16 mouse cellular contexts compared by ENCODE assay signal in genomic region chr12:27335356-27336055, GRCm38 (mm10). TPM values are rescaled to one million over a fixed set of nuclear protein-coding genes. Genes with fewer than 3 reads are reported as not detected.
DNase-seq lines count a peak whose midpoint lies in the region; ATAC-seq and TF ChIP-seq lines count a peak whose summit lies in the region.
"Had no signal": no experiment of that assay in that cellular context is flagged by ENCODE, and none has a peak within 500 bp of the region (broad histone marks: within the 10 kb centered on the region; RNA-seq: fewer than 3 reads in every experiment).

No protein-coding gene starts in this region.

- 0 out of 2 replicates have a peak, but pooled peaks cover 8% of the 10 kb centered on the region for H3K36me3 ChIP-seq in lung, embryonic 14.5 days (ENCODE audit: insufficient read depth)
- peaks cover 80% of the 10 kb centered on the region for H3K36me3 ChIP-seq in forebrain, embryonic 10.5 days (replicated peaks)
- H3K36me3 ChIP-seq in limb, embryonic 11.5 days (ENCODE audit: control insufficient read depth, insufficient read depth, low read length), result peaks cover 2% of the 10 kb centered on the region; the same call in 1 of the 2 replicates
- H3K36me3 ChIP-seq in neural tube, embryonic 15.5 days, result 0 out of 2 replicates have a peak, but pooled peaks cover 4% of the 10 kb centered on the region
- H3K36me3 ChIP-seq: liver, embryonic 12.5 days had no signal

- H3K4me2 ChIP-seq in lung, embryonic 14.5 days, result no peak overlapping the region
- no peak overlapping the region for H3K4me2 ChIP-seq in limb, embryonic 11.5 days (ENCODE audit: low read depth, severe bottlenecking)
- peak overlapping the region; percentile 67 for H3K4me2 ChIP-seq in neural tube, embryonic 15.5 days
- H3K4me2 ChIP-seq: liver, embryonic 12.5 days had no signal

- no peaks in the 10 kb centered on the region for H3K27me3 ChIP-seq in lung, embryonic 14.5 days (ENCODE audit: insufficient read depth, low read length)
- H3K27me3 ChIP-seq in forebrain, embryonic 10.5 days (ENCODE audit: poor library complexity, severe bottlenecking), result no peaks in the 10 kb centered on the region
- no peaks in the 10 kb centered on the region for H3K27me3 ChIP-seq in limb, embryonic 11.5 days (ENCODE audit: control insufficient read depth, insufficient read depth, low read length)
- H3K27me3 ChIP-seq in neural tube, embryonic 15.5 days (replicated peaks), result no peaks in the 10 kb centered on the region
- H3K27me3 ChIP-seq: CH12.LX had no signal

- no peak for ATAC-seq in lung, embryonic 14.5 days (ENCODE audit: insufficient read depth)
- ATAC-seq in limb, embryonic 11.5 days (ENCODE audit: insufficient number of reproducible peaks, low FRiP score, low TSS enrichment, low read depth), result no peak
- no peak for ATAC-seq in neural tube, embryonic 15.5 days (ENCODE audit: low FRiP score)
- ATAC-seq: liver, embryonic 12.5 days had no signal

- intact Hi-C loops in left cerebral cortex, postnatal 25 days (cut with DNase I), result loop anchor here (10.0 kb wide), 1 partner anchor 451 kb away; no protein-coding TSS in a partner anchor

- peak; percentile 32; the same call in 1 of the 2 replicates for TF ChIP-seq CTCF in lung, embryonic 14.5 days (IDR thresholded peaks at IDR 0.05; ENCODE audit: low read depth)
- no peak for TF ChIP-seq CTCF in lung, adult 2 months (IDR thresholded peaks at IDR 0.05; ENCODE audit: insufficient read depth, low read length)

- 61% methylated on average over 11 of the region's 11 CpGs for WGBS in lung, embryonic 14.5 days
- WGBS in lung, adult 2 months, result 78% methylated on average over 11 of the region's 11 CpGs
- WGBS in forebrain, embryonic 10.5 days, result 67% methylated on average over 11 of the region's 11 CpGs
- 70% methylated on average over 11 of the region's 11 CpGs for WGBS in limb, embryonic 11.5 days
- 52% methylated on average over 11 of the region's 11 CpGs for WGBS in neural tube, embryonic 15.5 days

- H3K27ac ChIP-seq in lung, embryonic 14.5 days (ENCODE audit: low read depth), result no peak overlapping the region
- peak overlapping the region; percentile 21; the same call in 1 of the 2 replicates for H3K27ac ChIP-seq in forebrain, embryonic 10.5 days
- H3K27ac ChIP-seq in limb, embryonic 11.5 days (replicated peaks; ENCODE audit: low read depth, low read length), result no peak overlapping the region
- no peak overlapping the region for H3K27ac ChIP-seq in neural tube, embryonic 15.5 days (replicated peaks)
- H3K27ac ChIP-seq: liver, embryonic 12.5 days had no signal

- TF ChIP-seq POLR2A in lung, adult 2 months (IDR thresholded peaks at IDR 0.05; ENCODE audit: borderline replicate concordance, extremely low read depth, low read depth, low read length), result no peak

- H3K4me1 ChIP-seq in lung, embryonic 14.5 days (ENCODE audit: insufficient read depth), result no peaks in the 10 kb centered on the region
- peaks cover 3% of the 10 kb centered on the region; the same call in 1 of the 2 replicates for H3K4me1 ChIP-seq in lung, adult 2 months (ENCODE audit: control insufficient read depth, insufficient read depth, low read length)
- peaks cover 25% of the 10 kb centered on the region for H3K4me1 ChIP-seq in forebrain, embryonic 10.5 days
- H3K4me1 ChIP-seq in limb, embryonic 11.5 days (ENCODE audit: control insufficient read depth, insufficient read depth, low read length), result peaks cover 2% of the 10 kb centered on the region; the same call in 1 of the 2 replicates
- peaks cover 21% of the 10 kb centered on the region for H3K4me1 ChIP-seq in neural tube, embryonic 15.5 days
- H3K4me1 ChIP-seq: liver, embryonic 12.5 days had no signal

- no peaks in the 10 kb centered on the region for H3K9me3 ChIP-seq in lung, embryonic 14.5 days (ENCODE audit: low read depth, low read length)
- H3K9me3 ChIP-seq in forebrain, embryonic 10.5 days, result no peaks in the 10 kb centered on the region
- H3K9me3 ChIP-seq in limb, embryonic 11.5 days (ENCODE audit: control insufficient read depth, low read length), result no peaks in the 10 kb centered on the region
- no peaks in the 10 kb centered on the region for H3K9me3 ChIP-seq in neural tube, embryonic 15.5 days (replicated peaks)
- H3K9me3 ChIP-seq: liver, embryonic 12.5 days had no signal

- no peak overlapping the region for H3K4me3 ChIP-seq in lung, embryonic 14.5 days (ENCODE audit: low read depth, low read length)
- no peak overlapping the region for H3K4me3 ChIP-seq in lung, adult 2 months (replicated peaks; ENCODE audit: extremely low read depth, low read depth, low read length)
- peak overlapping the region; percentile 89 for H3K4me3 ChIP-seq in forebrain, embryonic 10.5 days
- no peak overlapping the region for H3K4me3 ChIP-seq in limb, embryonic 11.5 days (ENCODE audit: low read depth, low read length)
- H3K4me3 ChIP-seq in neural tube, embryonic 15.5 days (replicated peaks), result peak overlapping the region; percentile 82
- H3K4me3 ChIP-seq: liver, embryonic 12.5 days had no signal

- DNase-seq in lung, embryonic 14.5 days, result no peak
- no peak for DNase-seq in lung, adult 2 months
- DNase-seq in forebrain, embryonic 10.5 days (ENCODE audit: extremely low spot score, low spot score), result no peak
- DNase-seq in limb, embryonic 11.5 days (ENCODE audit: low spot score), result peak; percentile 50
- DNase-seq in left cerebral cortex, postnatal 25 days (ENCODE audit: low spot score in 2 of 2), result no peak
- DNase-seq in c-Kit-positive CD71-positive TER-119-positive erythroid progenitor cells, embryonic 14.5 days (ENCODE audit: low spot score), result no peak
- DNase-seq in layer of hippocampus, postnatal 14 days (ENCODE audit: low spot score in 2 of 2), result no peak
- DNase-seq: adrenal gland, postnatal 36 days; kidney, adult 2 months; right cerebral cortex, postnatal 14 days; thymus, postnatal 25 days had no signal

- H3K9ac ChIP-seq in lung, embryonic 14.5 days, result no peak overlapping the region
- H3K9ac ChIP-seq in limb, embryonic 11.5 days (ENCODE audit: low read length), result no peak overlapping the region
- no peak overlapping the region for H3K9ac ChIP-seq in neural tube, embryonic 15.5 days (replicated peaks)
- H3K9ac ChIP-seq: liver, embryonic 12.5 days had no signal

RNA-seq across cellular contexts. Expression of gene Sox11, which starts 6.9 kb away (rescaled TPM):
- polyA plus RNA-seq in lung, embryonic 14.5 days (2014; fragmentation: Nextera tagmentation; extraction: Ambion mirVana), result 52.6 and 54.5 TPM in 2 replicates
- 5.4 and 5.9 TPM in 2 replicates for polyA plus RNA-seq in lung, adult 2 months (2012; rRNA removed)
- polyA plus RNA-seq in forebrain, embryonic 10.5 days (2016; fragmentation: Nextera tagmentation; extraction: Ambion mirVana), result 256 and 262 TPM in 2 replicates
- polyA plus RNA-seq in limb, embryonic 11.5 days (2014; fragmentation: Nextera tagmentation; extraction: Ambion mirVana), result 349 and 356 TPM in 2 replicates
- 156 and 197 TPM in 2 replicates for polyA plus RNA-seq in neural tube, embryonic 15.5 days (2015; fragmentation: Nextera tagmentation; extraction: Ambion mirVana)
- 10 to 100 TPM; 17.3 to 17.4 TPM for total RNA-seq in left cerebral cortex, postnatal 25 days (2021)
- total RNA-seq in layer of hippocampus, postnatal 14 days (2021), result 10 to 100 TPM; 35.6 to 43.6 TPM
- total RNA-seq: CH12.LX; common myeloid progenitor, adult 5-6 weeks; megakaryocyte-erythroid progenitor cell, adult 5-6 weeks had no signal

Comparison
In these comparisons a context has a peak if more than half of its experiments do, and no peak if none do; other contexts are left out.
1. H3K4me3 ChIP-seq: peak in forebrain, embryonic 10.5 days (single experiment) and neural tube, embryonic 15.5 days (single experiment); none in lung, embryonic 14.5 days (single experiment), lung, adult 2 months (single experiment) and limb, embryonic 11.5 days (single experiment).